Mouse (Mus musculus) heart, postnatal 10 days (tissue): ENCODE data around the gene Palm2. TPM values are rescaled to one million over a fixed set of nuclear protein-coding genes. Genes with fewer than 3 reads are reported as not detected.
A peak's percentile ranks its signal among the peaks of the same experiment; 100 is the strongest.

Source experiments
- DNase-seq, 2 experiments: peaks; one replicate each; pipeline ENCODE4 v3.0.0; 2021
- intact Hi-C: fragments of 180-260 bp; cut with DNase I; formaldehyde crosslinking; loops from one replicate; pipeline ENCODE4 v1.15.1; 2025
- total RNA-seq, 2 experiments: library from RNA; stranded (reverse); gene quantifications; 2 replicates each; pipeline ENCODE4 v1.2.3; 2021

Gene Palm2
- total RNA-seq, 2 experiments from 2014 or later: 21.6 to 37.2 TPM

DNA sequence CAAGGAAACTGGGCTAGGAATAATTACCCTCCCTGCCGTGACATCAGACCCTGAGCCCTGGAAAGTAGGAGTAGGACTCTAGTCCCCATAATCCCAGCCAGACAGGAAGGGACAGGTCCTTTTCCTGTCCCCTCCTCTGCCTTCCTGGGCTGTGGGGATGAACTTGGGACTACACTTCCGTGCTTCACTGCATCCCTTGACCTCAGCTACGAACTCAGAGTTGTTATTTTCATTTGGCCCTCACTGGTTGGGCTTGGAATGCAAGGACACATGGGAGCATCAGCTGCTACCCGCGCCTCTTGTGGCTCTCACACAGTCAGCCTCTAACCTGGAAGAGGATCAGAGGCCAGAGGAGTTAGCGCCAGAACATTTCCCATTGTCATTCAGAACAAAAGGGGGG lies 256.0 kb downstream of the Palm2 start:
- no peak for DNase-seq
- intact Hi-C loops: no loop called here

- intact Hi-C loops: no loop called here
- DNase-seq: no peak
Measured at GRCm38 (mm10) chr4:57690805-57691204, 256.8 kb downstream of the Palm2 start.

DNA sequence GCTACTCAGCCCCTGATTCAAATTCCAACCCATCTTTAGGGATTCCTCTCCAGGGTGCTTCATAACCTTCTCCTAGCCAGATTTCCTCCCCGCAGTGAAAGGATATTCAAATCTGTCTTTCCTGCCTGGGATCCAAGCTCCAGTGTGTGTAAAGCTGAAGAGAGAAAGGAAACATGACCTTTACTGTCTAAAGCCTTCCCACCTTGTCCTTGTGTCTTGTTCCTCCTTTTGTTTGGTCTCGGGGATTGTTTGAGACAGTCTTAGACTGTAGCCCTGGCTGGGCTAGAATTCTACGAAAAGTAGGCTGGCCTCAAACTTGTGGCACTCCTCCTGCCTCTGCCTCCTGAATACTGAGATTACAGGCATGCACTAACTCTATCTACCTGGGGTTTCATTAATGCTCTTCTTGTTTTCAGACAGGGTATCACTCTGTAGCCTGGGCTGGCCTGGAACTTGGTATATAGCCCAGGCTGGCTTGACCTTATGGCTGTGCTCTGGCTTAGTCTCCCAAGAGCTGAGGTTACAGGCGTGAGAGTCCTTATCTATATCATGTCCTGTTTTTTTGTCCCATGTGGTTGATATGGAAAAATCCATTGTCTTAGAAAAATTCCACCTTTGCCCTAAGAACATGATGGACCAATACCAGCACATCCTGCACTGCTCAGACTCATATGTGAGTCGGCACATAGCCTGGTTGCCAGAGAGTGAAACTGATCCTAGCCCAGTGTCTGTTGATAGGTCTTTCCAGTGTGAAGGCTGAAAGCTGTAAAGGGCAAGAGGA lies 260.5 kb downstream of the Palm2 start:
- no peak for DNase-seq
- intact Hi-C loops: no loop called here

DNA sequence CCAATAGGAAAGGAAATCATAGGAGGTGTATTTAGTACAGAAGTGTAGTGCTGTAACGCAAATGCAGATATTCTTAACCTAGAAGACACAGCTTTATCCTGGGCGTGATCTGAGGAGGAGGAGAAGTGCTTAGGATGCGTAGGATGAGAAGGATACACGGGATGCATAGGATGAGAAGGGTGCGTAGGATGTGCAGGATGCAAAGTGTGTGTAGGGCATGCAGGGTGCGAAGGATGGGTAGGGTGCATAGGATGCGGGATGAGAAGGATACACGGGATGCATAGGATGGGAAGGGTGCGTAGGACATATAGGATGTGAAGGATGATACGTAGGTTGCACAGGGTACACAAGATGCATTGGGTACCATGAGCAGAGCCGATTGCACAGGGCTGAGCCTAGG lies 262.9 kb downstream of the Palm2 start:
- no peak for DNase-seq
- intact Hi-C loops: no loop called here

DNA sequence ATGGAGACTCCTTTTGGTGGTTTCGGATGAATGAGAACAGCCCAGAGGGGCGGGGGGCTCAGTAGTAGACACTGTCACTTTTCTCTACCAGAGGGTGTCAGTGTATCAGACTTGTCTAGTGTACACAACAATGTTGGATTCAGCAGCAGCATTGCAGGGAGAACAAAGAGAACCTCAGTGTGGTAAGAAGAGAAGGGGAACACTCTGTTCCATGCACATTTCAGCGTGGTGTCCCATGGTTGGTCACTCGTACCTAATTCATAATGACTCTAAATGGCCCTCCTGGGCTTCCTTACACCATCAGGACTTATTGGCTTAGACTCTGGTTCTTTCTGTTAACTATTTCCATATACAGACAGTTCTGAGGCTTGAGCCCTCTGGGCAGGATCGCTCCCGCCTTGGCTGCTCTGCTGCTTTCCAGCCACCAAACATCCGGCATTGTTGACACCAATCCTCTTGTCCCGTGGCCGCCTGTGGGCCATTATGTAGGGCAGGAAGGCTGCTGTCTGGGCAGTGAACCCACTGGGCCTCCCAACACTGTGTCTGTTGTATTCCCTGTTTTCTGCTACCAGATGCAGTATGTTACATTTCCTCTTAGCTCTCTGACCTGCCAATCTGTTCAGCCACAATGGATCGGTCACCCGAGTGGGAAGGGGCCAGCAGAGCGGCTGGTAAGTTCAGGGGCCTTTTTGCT lies 264.0 kb downstream of the Palm2 start:
- no peak for DNase-seq
- intact Hi-C loops: no loop called here

- intact Hi-C loops: no loop called here
- no peak for DNase-seq
Measured at GRCm38 (mm10) chr4:57701576-57701975, 267.5 kb downstream of the Palm2 start.

DNA sequence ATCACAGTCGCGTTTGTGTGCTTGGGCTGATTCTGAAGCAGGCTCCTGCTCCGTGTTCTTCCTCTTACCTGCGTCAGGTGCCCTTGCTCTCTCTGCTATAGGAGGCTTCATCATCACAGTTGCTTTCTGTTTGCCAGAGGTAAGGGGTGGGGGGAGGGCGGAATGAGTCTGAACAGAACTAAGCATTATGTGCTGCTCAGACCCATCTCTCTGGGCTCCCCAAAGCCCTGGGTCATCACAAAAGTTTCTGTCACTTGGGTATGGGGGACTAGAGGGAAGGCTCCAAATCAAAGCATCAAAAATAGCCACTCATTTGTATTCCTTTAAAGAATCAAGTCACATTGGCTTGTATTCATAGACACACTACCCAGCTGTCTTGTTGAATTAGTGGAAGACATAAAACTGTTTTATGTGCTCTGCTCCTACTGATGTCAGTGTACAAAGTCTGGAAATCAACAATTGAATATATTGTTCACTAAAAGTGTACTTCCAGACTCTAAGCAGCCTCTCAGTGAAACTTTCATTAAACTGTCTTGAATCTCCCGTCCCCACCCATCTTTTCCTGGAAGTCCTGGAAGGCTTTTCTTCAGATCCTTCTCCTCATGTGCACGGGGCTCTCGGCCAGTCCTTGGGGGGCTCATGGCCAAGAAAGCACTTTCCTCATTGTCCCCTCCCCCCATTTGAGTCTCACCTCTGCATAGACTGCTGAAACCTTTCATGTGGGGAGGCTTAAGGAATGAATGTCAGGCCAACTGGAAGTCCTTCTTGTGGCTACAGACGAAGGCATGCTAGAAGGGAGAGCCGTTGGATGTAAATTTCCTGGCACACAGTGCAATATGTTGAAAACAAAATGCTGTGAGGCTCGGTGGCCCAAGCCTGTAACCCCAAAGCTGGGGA lies 269.8 kb downstream of the Palm2 start:
- intact Hi-C loops: no loop called here
- no peak for DNase-seq

DNA sequence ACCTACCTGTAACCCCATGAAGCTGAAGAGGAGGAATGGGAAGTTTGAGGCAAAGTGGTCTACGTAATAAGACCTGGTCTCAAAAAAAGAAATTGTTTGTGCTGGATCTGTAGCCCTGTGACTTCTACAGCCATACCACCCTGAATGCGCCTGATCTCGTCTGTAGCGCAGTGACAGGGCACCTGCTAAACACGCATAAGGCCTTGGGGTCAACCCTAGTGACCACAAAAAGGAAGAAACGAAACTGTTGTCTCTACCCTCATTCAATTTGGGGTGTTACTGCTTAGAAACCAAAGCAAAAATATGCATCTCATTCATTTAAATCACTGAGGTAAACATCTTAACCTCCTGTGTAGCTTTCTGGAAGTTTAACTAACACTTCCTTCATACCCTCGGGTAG lies 270.5 kb downstream of the Palm2 start:
- intact Hi-C loops: no loop called here

GRCm38 (mm10) chr4:57715849-57716248 lies 281.8 kb downstream of the Palm2 start:
- no peak for DNase-seq
- intact Hi-C loops: no loop called here

More for the DNA sequence above, 270.5 kb downstream of the Palm2 start:
- DNase-seq: no peak

DNA sequence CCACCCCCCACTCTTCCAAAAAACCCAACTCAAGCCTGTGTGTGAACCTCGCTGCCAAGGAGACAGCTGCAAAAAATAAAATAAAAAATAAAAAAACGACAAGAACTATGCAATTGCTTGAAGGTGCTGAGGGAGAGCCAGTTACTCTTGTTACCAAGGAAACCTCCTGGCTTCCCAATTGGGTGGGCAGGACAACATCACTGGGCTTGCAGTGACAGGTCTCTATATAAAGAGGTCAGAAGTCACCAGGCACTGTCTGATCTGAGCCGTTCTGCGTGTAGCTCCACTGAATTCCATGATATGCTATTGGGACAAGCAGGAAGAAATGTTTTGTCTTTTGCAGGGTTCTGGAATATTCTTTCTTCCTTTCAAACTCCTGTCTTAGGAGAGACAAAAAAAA lies 282.7 kb downstream of the Palm2 start:
- intact Hi-C loops: no loop called here
- no peak for DNase-seq

- no peak for DNase-seq
- intact Hi-C loops: no loop called here
Measured at GRCm38 (mm10) chr4:57717354-57717753, 283.3 kb downstream of the Palm2 start, which contains the start of gene Akap2. TSS of gene Akap2 (plus strand) at chr4:57717657.

DNA sequence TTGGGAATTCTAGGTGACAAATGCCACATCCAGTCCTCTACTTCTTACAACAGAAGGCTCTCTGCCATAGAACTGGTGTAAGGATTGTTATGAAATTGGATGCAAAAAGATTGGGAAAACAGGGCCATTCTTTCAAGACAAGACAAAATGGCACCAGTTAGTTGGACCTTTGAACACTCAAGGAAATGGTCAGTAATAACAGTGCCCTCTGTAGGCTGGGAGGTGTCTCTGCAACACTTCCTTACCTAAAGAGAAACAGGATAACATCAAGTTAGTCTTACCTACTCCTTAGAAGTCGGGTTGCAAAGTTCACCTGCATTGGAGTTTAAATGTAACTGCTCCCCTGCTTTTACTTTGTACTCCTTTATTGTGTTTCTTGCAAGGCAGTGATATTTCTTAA lies 285.3 kb downstream of the Palm2 start:
- intact Hi-C loops: no loop called here

GRCm38 (mm10) chr4:57720869-57721361 lies 286.9 kb downstream of the Palm2 start:
- no peak for DNase-seq
- intact Hi-C loops: no loop called here

More for the DNA sequence above, 285.3 kb downstream of the Palm2 start:
- no peak for DNase-seq

GRCm38 (mm10) chr4:57722296-57722695 lies 288.2 kb downstream of the Palm2 start:
- intact Hi-C loops: no loop called here
- DNase-seq: no peak

DNA sequence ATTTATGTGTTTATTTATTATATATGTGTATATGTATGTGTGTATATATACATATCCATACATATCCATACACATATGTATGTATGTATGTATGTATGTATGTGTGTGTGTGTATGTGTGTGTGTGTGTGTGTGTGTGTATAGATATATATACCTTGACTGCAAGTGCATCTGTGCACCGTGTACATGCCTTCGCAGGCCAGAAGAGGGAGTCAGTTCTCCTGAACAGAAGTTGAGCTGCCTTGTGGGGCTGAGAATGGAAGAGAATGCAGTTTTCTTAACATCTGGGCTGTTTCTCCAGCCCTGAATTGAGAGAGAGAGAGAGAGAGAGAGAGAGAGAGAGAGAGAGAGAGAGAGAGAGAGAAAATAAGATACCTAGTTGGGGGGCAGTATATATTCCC lies 289.6 kb downstream of the Palm2 start:
- intact Hi-C loops: no loop called here
- DNase-seq: peak in 1 of 2 experiments; percentile 31

GRCm38 (mm10) chr4:57725569-57725968 lies 291.5 kb downstream of the Palm2 start:
- DNase-seq: no peak
- intact Hi-C loops: no loop called here

DNA sequence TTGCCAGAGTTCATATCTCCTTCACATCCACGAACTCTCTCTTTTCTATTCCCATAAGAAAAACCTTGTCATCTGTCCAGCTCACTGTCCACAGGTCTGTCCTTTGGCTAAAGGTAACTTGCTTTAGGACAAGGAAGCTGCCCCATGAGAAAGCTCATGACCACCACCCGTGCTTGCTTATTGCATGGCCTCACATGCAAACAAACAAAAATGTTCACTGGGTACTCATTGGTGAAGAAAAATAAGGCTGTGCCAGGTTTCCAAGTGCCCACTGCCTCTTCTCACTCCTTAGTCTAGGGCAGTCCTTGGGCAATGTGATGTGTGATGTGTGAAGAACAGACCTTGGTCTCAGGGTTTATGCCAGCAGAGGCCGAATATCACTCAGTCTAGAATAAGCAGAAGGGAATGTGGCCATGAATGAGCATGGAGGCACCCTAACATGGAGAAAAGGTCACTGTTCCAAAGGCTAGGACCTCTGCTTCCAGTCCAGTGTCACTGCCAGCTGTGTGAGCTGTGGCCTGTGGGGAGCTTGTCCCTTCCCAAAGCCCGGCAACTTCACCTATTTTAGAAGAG lies 294.6 kb downstream of the Palm2 start:
- intact Hi-C loops: no loop called here

GRCm38 (mm10) chr4:57730047-57730446 lies 296.0 kb downstream of the Palm2 start:
- DNase-seq: no peak
- intact Hi-C loops: no loop called here

More for the DNA sequence above, 294.6 kb downstream of the Palm2 start:
- no peak for DNase-seq

DNA sequence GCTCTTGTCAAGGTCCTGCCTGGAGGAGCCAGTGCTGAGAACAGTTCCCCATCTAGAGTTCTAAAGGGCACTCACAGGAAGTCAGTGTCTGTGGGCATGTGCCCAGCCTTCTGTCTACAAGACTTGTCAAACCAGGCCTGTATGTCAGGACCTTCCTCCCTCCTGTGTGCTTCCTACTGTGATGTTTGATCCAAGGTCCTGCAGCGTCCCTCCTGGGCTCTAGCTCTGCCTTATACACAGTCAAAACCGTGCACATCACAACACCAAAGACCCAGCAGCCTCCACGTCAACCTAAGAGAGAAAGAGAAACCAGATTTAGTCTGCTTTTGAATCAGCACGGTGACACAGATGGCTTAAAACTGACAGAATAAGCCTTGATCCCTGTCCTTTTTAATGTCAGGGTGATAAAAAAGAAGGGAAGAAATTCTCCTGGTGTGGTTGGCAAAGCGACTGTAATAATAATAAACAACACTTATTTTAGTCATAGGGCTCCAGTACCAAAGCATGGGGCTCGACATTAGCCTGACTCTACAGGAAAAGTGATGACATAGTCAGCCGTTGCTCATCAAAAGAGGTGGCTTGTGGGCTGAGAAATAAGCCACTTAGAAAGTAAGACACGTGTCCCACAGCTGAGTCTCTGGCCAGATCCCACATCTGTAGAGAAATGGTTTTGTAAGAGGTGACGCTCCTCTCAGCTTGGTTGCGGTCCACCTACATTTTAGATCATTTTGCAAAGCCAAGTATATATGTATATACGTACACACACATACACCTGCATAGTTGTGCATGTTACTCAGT lies 297.0 kb downstream of the Palm2 start:
- intact Hi-C loops: no loop called here
- peak; percentile 35 to 42 for DNase-seq

DNA sequence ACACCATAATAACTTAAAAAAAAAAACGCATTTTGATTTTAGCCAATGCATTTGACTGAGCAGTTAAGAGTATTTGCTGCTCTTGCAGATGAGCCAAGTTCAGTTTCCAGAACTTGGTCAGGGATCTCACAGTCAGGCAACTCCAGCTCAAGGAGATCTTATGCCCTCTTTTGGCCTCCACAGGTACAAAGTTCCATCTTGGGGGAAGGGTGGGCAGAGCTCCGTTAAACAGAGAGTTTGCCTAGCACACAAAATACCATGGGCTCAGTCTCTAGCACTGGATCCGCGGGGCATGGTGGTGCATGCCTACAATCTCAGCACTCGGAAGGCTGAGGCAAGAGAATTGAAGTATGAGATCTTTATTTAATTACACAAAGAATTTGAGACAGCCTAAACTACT lies 298.3 kb downstream of the Palm2 start:
- DNase-seq: no peak
- intact Hi-C loops: no loop called here
